Mouse (Mus musculus): ENCODE data around the gene Aff1. TPM values are rescaled to one million over a fixed set of nuclear protein-coding genes. Genes with fewer than 3 reads are reported as not detected.

The Aff1 gene
- polyA plus RNA-seq, 1 experiment: 12.9 TPM

GRCm38 (mm10) chr5:103748343-103748742 is 56.2 kb downstream of the Aff1 start:
- no peaks in the 10 kb centered on the region for H3K27me3 ChIP-seq (ENCODE audit: control insufficient read depth)
- TF ChIP-seq GATA1 (IDR thresholded peaks at IDR 0.05; ENCODE audit: low read length) (no peak), TAL1 (IDR thresholded peaks at IDR 0.05; ENCODE audit: low read length) (no peak)
- no peaks in the 10 kb centered on the region for H3K9me3 ChIP-seq (ENCODE audit: control insufficient read depth, low read length)
- peaks cover 89% of the 10 kb centered on the region for H3K4me1 ChIP-seq (ENCODE audit: control insufficient read depth)
- no peak overlapping the region for H3K4me3 ChIP-seq (replicated peaks)
- no peaks in the 10 kb centered on the region; the same call in 1 of the 2 replicates for H3K36me3 ChIP-seq (ENCODE audit: control insufficient read depth)

GRCm38 (mm10) chr5:103749465-103750285 is 57.5 kb downstream of the Aff1 start:
- Histone ChIP-seq H3K27me3 (ENCODE audit: control insufficient read depth) (no peaks in the 10 kb centered on the region), H3K36me3 (ENCODE audit: control insufficient read depth) (no peaks in the 10 kb centered on the region; the same call in 1 of the 2 replicates), H3K9me3 (ENCODE audit: control insufficient read depth, low read length) (no peaks in the 10 kb centered on the region), H3K4me3 (replicated peaks) (no peak overlapping the region), H3K4me1 (ENCODE audit: control insufficient read depth) (peaks cover 77% of the 10 kb centered on the region)
- TF ChIP-seq TAL1 (IDR thresholded peaks at IDR 0.05; ENCODE audit: low read length) (no peak), GATA1 (IDR thresholded peaks at IDR 0.05; ENCODE audit: low read length) (no peak)

GRCm38 (mm10) chr5:103752665-103753510 is 60.7 kb downstream of the Aff1 start:
- Histone ChIP-seq H3K36me3 (ENCODE audit: control insufficient read depth) (peaks cover 27% of the 10 kb centered on the region), H3K4me3 (replicated peaks) (peak overlapping the region; percentile 86), H3K9me3 (ENCODE audit: control insufficient read depth, low read length) (no peaks in the 10 kb centered on the region), H3K4me1 (ENCODE audit: control insufficient read depth) (peaks cover 69% of the 10 kb centered on the region), H3K27me3 (ENCODE audit: control insufficient read depth) (no peaks in the 10 kb centered on the region)
- peak; percentile 37; the same call in 1 of the 2 replicates for TF ChIP-seq GATA1 (IDR thresholded peaks at IDR 0.05; ENCODE audit: low read length)
- TF ChIP-seq TAL1 (IDR thresholded peaks at IDR 0.05; ENCODE audit: low read length): no peak

GRCm38 (mm10) chr5:103753511-103754329 is 61.5 kb downstream of the Aff1 start:
- Histone ChIP-seq H3K27me3 (ENCODE audit: control insufficient read depth) (no peaks in the 10 kb centered on the region), H3K36me3 (ENCODE audit: control insufficient read depth) (peaks cover 35% of the 10 kb centered on the region), H3K9me3 (ENCODE audit: control insufficient read depth, low read length) (no peaks in the 10 kb centered on the region), H3K4me3 (replicated peaks) (peak overlapping the region; percentile 86), H3K4me1 (ENCODE audit: control insufficient read depth) (peaks cover 72% of the 10 kb centered on the region)
- TF ChIP-seq TAL1 (IDR thresholded peaks at IDR 0.05; ENCODE audit: low read length): no peak
- no peak for TF ChIP-seq GATA1 (IDR thresholded peaks at IDR 0.05; ENCODE audit: low read length)

- H3K36me3 ChIP-seq (ENCODE audit: control insufficient read depth): peaks cover 42% of the 10 kb centered on the region
- no peaks in the 10 kb centered on the region for H3K9me3 ChIP-seq (ENCODE audit: control insufficient read depth, low read length)
- H3K27me3 ChIP-seq (ENCODE audit: control insufficient read depth): no peaks in the 10 kb centered on the region
- peak overlapping the region; percentile 86 for H3K4me3 ChIP-seq (replicated peaks)
- TF ChIP-seq GATA1 (IDR thresholded peaks at IDR 0.05; ENCODE audit: low read length) (no peak), TAL1 (IDR thresholded peaks at IDR 0.05; ENCODE audit: low read length) (no peak)
- peaks cover 72% of the 10 kb centered on the region for H3K4me1 ChIP-seq (ENCODE audit: control insufficient read depth)
Observed at GRCm38 (mm10) chr5:103754330-103755134, 62.4 kb downstream of the Aff1 start.

GRCm38 (mm10) chr5:103755135-103755487 is 62.9 kb downstream of the Aff1 start:
- Histone ChIP-seq H3K4me1 (ENCODE audit: control insufficient read depth) (peaks cover 72% of the 10 kb centered on the region), H3K9me3 (ENCODE audit: control insufficient read depth, low read length) (no peaks in the 10 kb centered on the region), H3K4me3 (replicated peaks) (peak overlapping the region; percentile 86), H3K36me3 (ENCODE audit: control insufficient read depth) (peaks cover 47% of the 10 kb centered on the region), H3K27me3 (ENCODE audit: control insufficient read depth) (no peaks in the 10 kb centered on the region)
- TF ChIP-seq GATA1 (IDR thresholded peaks at IDR 0.05; ENCODE audit: low read length) (no peak), TAL1 (IDR thresholded peaks at IDR 0.05; ENCODE audit: low read length) (no peak)

- peak overlapping the region; percentile 86 for H3K4me3 ChIP-seq (replicated peaks)
- no peak for TF ChIP-seq TAL1 (IDR thresholded peaks at IDR 0.05; ENCODE audit: low read length)
- no peak for TF ChIP-seq GATA1 (IDR thresholded peaks at IDR 0.05; ENCODE audit: low read length)
- H3K36me3 ChIP-seq (ENCODE audit: control insufficient read depth): peaks cover 56% of the 10 kb centered on the region
- peaks cover 71% of the 10 kb centered on the region for H3K4me1 ChIP-seq (ENCODE audit: control insufficient read depth)
- no peaks in the 10 kb centered on the region for H3K9me3 ChIP-seq (ENCODE audit: control insufficient read depth, low read length)
- no peaks in the 10 kb centered on the region for H3K27me3 ChIP-seq (ENCODE audit: control insufficient read depth)
Observed at GRCm38 (mm10) chr5:103756231-103756714, 64.1 kb downstream of the Aff1 start.

- Histone ChIP-seq H3K4me1 (ENCODE audit: control insufficient read depth) (peaks cover 77% of the 10 kb centered on the region), H3K27me3 (ENCODE audit: control insufficient read depth) (no peaks in the 10 kb centered on the region), H3K9me3 (ENCODE audit: control insufficient read depth, low read length) (no peaks in the 10 kb centered on the region), H3K36me3 (ENCODE audit: control insufficient read depth) (peaks cover 77% of the 10 kb centered on the region), H3K4me3 (replicated peaks) (peak overlapping the region; percentile 86)
- TF ChIP-seq GATA1 (IDR thresholded peaks at IDR 0.05; ENCODE audit: low read length) (no peak), TAL1 (IDR thresholded peaks at IDR 0.05; ENCODE audit: low read length) (no peak)
Observed at GRCm38 (mm10) chr5:103758491-103758890, 66.3 kb downstream of the Aff1 start.
